Mouse (Mus musculus) spleen, postnatal 10 days (tissue): ENCODE data around the gene Gm21985.
"Not testable (repeated sequence)": the region's sequence is repeated elsewhere in the genome, so short reads cannot be mapped to it uniquely, and the experiment has no call there.

Experiments
- DNase-seq, 2 experiments: peaks; one replicate each; pipeline ENCODE4 v3.0.0; 2021 to 2022; ENCODE audit warnings: low spot score in 2 of 2

Gm21985 gene

DNA sequence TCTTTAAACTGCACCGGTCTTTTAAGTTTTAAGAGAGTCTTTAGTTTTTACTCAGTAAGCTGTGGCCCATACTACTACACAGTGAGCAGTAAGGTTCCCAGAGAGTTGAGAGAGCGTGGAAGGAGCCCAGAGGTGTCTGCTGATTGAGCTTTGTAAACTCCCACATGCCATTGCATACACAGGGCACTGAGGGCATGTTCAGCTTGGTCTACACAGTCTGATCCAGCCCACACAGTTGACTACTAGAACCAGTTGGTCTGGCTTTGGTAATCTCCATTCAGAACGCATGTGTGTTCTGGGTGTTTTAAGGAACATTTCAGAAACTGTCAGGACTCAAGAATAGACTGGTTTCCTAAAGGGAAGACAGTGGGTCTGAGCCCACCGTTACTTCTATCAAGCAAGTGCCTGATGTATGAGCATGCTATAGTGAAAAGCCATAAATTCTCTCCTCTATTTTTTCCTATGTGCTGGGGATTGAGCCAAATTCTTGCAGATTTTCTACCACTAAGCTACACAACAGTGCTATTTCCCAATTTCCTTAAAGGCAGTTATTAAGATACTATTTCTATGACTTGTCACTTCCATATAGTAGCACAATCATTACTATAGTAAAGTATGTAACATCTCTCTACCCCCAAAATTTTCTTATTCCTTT, 125.4 kb downstream of the Gm21985 start:
- DNase-seq, result no peak

DNA sequence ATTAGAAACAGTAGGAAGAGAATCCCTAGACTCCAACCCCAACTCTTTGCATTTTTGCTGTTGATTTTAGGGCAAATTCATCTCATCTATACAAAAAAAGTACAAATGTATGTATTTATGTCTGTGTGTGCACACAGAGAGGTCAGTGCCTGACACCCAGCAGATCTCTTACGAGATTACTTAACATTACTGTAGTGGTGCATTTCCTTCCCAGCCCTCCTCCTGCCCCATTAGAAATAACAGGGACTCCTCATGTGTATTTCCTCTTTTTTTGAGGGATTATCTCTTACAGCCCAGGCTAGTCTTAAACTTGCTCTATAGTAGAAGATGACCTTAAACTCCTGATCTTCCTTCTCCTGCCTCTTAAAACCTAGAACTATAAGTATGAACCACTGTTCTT, 126.6 kb downstream of the Gm21985 start:
- no peak for DNase-seq

DNA sequence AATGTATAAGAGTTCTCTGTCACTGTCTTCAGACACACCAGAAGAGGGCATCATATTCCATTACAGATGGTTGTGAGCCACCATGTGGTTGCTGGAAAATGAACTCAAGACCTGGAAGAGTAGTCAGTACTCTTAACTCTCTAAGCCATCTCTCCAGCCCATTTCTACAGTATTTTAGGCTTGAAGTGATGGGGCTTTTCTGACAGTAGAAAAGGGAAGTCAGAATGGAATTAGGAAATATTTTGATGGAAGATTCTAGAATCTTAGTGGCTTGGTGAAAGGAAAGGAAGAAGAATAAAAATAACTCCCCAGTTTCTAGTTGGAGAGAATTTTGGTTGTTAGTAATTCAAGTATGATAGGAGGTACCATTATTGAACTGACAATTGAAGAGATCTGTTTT, 127.8 kb downstream of the Gm21985 start:
- no peak for DNase-seq

DNA sequence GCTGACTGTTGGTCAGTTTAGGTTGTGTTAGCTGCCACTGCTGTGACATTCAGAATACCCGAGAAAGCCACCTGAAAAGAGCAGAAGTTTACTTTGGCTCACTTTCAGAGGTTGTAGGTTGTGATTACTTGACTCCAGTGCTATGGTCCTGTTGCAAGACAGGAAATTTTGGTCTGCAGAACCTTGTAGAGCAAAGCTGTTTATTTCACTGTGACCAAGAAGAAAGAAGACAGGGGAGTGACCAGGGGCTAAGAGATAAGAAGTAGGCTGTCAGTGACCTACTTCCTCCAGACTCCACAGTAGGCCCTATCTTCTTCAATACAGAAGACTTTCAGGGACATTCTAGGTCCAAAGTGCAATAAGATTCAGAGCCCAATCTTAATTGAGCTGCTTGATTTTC, 130.5 kb downstream of the Gm21985 start:
- no peak for DNase-seq

DNA sequence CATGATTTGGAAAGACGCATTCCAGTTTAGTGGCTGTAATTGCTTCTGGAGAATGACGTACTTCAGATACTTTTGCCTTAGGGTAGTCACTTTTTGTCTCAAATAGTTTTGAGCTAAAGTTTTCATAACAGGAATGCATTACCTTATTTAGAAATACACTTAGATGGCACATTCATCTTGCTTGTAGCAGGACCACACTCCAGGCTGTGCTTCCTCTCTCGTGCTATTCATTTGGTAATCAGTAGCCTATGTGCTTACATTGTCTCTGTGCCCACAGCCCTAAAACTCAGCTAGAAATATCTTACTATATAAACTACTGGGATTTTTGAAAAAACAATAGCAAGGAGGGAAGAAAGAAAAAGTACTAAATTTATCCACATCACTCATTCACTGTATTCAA, 140.9 kb downstream of the Gm21985 start:
- DNase-seq, result no peak

DNA sequence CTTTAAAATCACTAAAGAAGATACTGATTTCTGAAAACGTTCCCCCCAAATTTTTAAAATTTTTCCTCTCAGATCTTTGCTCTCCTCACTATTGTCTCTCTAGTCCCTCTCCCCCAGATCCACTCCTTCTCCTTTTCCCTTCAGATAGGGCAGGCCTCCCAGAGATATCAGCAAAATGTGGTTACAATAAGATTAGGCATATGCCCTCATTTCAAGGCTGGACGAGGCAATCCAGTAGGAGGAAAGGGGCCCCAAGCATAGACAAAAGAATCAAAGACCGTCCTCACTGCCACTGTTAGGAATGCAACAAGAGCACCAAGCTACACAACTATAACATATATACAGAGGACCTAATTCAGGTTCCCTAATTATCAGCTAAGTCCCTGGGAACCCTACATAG, 159.2 kb downstream of the Gm21985 start:
- no peak for DNase-seq

DNA sequence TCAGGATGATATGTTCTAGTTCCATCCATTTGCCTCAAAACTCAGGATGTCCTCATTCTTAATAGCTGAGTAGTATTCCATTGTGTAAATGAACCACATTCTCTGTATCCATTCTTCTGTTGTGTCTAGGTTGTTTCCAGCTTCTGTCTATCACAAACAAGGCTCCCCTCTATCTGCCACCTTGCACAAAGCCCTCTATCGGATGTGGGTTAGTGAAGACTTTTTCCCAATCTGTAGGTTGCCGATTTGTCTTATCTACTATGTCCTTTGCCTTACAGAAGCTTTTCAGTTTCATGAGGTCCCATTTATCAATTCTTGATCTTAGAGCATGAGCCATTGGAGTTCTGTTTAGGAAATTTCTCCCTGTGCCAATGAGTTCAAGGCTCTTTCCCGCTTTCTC, 162.4 kb downstream of the Gm21985 start:
- DNase-seq, result not testable (repeated sequence)

DNA sequence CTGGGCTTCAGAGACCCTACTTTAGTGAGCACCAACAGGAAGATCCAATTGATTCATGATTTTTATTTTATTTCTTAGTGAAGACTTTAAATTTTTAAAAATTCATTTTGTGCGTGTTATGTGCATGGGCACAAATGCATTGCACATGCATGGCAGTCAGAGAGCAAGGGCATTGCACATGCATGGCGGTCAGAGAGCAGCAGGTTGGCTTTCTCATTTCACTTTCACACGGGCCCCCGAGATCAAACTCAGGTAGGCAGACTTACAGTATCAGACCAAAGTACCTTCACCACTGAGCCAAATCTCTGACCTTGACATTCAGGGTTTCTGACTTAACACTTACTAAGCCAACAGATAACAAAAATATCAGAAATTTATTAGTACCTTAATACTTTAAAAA, 163.6 kb downstream of the Gm21985 start:
- no peak for DNase-seq

DNA sequence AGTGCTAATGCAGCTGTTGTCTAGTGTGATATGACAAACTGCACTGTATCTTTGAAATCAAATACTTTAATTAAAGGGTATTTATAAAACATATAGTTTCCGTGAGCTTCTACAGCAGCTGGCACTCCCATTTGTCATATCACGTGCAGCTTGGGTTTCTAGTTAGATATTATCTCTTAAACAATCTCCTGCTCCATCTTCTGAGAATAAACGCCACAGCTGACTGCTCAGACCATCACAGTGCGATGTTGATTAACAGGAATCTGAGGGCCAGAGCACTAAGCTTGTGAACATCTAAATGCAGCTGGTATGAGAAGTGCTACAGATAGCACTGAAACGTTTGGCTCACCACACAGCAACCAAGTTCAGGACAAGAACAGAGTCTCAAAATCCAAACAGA, 164.3 kb downstream of the Gm21985 start:
- no peak for DNase-seq

DNA sequence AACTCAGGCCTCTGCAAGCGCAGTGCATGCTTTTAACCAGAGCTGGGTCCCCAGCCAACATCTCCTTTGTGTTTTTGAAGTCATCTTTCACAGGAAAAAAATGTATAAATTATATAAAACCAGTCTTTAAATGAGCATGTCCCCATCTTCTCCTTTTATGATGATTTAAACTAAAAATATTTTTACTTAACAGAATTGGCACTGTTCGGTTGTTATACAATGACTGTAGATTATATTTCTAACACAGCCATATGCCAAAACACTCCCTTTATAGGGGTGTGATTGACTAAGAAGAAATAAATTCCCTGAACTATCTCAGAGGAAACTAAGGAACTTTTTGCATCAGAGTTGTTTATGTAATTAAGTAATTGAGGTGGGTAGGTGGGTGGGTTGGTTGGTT, 166.4 kb downstream of the Gm21985 start:
- DNase-seq, result no peak

DNA sequence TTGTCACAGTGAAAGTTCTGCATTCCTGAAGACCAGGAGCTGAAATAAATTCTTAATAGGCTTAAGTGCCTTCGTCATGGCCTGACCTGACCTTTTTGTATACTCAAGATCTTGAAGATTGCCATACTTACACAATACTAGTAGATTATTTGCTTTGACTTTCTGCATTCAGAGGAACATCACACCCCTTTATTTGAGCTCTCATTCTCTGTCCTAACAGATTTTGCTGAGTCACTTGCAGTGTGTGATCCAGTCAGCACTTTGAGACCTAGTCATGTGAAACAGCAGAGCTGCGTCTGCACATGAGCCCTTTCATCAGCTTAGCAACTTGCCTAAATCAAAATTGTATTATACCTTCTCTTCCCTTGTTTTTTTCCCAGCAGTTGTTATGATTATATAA, 167.2 kb downstream of the Gm21985 start:
- no peak for DNase-seq

DNA sequence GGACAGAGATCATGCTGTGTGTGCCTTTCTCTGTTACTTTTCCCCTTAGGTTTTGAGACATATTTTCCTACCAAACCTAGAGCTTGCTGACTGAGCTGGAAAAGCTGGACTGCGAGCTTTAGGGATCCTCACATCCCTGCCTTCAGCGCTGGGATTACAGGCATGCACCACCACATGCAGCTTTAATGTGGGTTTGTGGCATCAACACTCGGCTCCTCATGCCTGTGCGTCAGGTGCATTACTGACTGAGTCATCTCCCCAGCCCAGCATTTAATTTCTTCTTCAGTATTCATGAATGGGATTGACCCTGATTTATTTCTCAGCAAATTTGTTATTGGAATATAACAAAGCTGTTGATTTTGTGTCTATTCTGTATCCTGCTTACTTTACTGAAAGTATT, 170.2 kb downstream of the Gm21985 start:
- no peak for DNase-seq

DNA sequence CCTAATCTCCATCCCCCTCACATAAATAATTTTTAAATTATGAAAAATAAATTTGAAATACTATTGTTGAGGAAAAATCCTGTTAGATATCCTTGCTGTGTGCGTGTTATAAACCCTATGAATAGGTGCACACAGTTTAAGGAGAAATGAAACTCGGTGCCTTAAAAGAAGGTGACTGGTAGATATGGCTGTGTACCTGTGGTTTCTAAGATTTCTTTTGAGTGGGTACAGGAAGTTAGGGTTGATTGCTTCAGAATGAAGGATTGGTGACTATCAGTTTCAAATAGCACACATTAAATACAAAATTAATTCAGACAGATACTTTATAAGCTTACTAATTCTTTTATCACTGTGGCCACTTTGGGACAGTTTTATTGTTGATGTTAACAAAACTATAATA, 171.5 kb downstream of the Gm21985 start:
- no peak for DNase-seq

DNA sequence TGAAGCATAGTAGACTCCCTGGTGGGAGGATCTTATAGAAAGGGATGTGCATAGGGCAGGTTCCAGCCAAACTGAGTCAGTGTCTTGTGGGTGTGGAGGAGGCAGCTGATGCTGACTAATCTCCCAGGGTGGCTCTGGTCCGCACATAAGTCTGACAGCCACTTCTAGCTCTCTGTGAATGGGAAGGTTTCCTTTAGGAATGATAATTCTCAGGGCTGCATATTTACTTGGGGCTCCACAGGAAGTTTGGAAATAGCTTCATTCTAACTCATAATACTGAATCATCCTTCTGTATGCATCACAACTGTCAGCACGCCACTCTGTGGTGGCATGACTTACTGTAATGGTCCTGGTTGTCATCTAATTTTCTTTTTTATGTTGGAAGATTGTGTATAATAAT, 177.4 kb downstream of the Gm21985 start:
- no peak for DNase-seq

DNA sequence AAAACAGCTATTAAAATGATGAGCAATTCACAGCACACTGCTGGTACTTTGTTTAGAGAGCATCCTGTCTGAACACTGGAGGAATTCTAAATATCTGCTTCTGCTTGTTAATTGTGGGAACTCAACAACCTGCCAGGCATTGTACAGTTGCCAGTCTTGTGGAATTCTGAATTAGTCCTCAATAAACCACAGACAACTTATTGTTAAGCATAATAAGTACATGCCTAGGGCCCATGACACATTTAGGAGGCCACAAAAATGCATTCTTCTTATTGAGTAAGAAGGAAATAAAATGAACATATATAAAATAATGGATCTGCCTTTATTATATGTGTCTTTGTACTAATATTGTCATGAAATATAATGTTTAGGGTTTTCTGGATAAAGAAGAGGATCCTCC, 179.4 kb downstream of the Gm21985 start:
- DNase-seq, result no peak

DNA sequence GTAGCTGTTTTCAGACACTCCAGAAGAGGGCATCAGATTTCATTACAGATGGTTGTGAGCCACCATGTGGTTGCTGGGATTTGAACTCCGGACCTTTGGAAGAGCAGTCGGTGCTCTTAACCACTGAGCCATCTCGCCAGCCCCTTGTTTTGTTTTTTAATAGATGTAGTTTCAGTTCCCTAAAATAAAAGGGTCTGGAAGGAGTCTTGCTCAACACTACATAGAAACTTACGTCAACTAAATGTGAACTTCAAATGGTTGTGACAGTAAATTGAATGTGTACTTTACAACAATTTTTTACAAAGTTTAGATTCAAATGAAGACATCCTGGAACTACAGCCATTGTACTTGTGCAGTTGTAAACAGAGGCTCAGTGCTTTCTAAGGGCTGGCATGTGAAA, 181.9 kb downstream of the Gm21985 start:
- not testable (repeated sequence) for DNase-seq

DNA sequence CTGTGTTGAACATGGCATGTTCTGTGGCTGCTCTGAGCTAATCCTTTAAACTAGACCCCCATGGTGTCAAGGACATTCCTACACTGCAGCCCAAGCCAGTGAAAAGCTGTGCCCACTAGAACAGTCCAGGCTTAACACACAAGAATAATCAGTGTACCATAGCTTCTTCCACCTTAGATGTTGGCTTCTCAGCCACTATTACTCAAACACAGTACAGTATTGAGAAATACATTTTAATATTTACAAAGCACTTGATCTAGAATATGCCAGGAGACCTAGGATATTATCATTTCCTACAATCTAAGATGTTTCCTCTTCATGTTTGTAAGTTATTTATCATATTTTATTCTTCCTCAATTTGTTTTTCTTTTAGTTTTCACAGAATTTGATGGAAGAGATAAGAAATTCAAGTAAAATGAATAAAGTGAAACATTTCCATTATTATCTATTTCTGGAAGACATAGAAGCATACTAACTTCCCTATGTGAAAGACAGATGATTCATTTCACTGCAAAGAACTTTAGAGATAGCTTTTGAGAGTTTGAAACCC, 182.5 kb downstream of the Gm21985 start:
- no peak for DNase-seq

DNA sequence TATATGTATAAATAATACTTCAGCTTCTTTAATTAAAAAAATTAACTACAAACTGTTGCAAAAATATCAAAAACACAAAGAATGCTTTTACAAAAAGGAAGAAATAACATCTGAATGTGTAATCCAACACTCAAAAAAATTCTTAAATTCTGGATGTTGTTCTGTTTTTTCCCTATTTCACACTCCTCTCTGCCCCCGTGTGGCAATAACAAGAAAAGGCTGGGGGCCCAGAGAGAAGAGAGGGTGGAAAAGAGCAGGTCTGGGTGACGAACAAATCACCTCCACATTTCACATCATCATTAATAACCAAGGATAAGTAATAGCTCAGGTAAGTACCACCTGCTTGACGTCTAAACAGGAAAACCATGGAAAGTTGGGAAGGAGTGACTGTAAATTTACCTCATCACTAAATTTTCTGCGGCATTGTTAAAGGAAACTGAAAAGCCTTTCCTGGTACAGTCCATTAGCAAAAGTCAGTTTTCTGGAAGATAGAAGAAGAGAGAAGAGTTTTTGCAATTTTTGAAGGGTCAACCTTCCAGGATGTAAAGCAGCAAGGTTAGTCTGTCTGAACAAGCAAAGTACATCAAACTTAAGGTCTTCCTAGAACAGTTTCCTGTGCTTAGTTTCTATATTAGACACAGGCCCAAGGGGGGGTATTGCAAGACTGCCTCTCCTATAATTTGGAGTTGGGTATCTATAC, 183.6 kb downstream of the Gm21985 start:
- peak in 1 of 2 experiments; percentile 49 for DNase-seq

DNA sequence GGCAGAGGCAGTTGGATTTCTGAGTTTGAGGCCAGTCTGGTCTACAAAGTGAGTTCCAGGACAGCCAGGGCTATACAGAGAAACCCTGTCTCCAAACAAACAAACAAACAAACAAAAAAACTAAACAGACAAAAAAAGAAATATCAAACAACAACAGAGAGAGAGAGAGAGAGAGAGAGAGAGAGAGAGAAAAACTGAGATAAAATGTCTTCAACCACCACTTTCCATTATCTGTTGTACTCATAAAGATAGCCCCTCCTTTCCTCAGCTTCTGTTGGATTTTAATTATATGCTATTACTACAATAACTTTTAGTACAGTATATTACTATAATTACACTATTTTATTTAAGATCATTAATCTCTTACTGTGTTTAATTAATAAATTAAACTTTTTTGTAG, 186.4 kb downstream of the Gm21985 start:
- DNase-seq, result not testable (repeated sequence)

DNA sequence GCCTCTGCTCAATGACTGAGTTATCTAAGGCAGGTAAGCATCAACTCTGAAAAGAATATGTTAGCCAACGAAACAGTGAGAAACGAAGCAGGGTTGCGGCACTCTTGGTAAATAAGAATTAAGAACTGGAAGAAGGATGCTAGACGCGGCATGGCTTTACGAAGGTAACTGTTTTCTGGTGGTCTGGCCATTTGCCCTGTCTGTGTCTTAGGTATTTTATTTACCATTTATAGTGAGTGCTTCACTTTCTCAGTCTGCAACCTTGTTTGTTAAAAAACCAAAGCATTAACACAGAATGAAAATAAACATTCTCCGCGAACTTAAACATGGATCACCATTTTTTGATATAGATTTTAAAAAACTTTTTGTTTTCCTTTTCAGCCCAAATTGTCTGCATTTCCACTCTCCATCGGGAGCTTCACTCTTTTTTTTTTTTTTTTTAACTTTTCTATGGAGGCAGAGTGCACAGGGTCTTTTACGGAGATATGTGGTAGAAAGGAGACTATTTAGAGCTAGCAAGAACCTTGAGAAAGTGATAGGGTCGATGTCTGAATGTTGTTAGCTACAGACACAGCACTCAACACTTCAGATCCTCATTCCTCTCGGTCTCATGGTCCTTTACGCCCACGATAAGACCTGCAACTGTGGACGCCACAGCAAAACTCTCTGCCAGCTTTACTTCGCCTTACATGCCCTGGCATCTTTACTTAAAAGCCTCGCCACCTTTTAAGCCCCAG, 188.2 kb downstream of the Gm21985 start:
- no peak for DNase-seq

DNA sequence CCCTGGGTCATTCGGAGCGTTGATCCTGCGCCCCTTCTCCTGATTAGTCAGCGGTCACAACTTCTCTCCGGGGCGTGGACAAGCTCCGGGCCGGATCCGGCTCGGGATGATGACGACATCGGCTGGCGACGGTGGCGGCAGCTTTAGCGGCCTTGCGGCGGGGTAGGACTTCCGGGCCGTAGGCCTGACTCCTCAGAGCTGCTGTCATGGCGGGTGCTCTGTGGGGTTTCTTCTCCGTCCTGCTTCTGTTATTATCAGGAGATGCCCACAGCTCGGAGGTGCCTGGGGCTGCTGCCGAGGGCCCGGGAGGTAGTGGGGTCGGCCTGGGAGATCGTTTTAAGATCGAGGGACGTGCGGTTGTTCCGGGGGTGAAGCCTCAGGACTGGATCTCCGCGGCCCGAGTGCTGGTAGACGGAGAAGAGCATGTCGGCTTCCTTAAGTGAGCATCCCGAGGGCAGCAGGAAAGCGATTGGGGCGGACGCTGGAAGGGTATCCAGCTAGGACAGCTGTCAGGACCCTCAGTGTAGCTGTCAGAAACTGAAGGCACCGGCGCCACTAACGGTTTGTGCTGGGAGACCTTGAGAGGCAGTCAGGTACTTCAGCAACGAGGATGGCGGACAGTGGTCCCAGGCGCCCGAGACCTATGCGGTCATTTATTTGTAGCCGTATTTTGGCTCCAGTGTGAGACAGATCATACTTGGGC, 188.9 kb downstream of the Gm21985 start, which contains the start of gene Emc7:
TSS of gene Emc7 (plus strand) at position 136 of the 703 bp plus-strand sequence.
- peak; percentile 97 to 99 for DNase-seq
